Mouse (Mus musculus) lung, postnatal 10 days (tissue): ENCODE results near the gene Shc1.
A peak's percentile ranks its signal among the peaks of the same experiment; 100 is the strongest.

ENCODE experiments used
- DNase-seq: peaks from one replicate; pipeline ENCODE4 v3.0.0; 2021

Shc1 gene

DNA sequence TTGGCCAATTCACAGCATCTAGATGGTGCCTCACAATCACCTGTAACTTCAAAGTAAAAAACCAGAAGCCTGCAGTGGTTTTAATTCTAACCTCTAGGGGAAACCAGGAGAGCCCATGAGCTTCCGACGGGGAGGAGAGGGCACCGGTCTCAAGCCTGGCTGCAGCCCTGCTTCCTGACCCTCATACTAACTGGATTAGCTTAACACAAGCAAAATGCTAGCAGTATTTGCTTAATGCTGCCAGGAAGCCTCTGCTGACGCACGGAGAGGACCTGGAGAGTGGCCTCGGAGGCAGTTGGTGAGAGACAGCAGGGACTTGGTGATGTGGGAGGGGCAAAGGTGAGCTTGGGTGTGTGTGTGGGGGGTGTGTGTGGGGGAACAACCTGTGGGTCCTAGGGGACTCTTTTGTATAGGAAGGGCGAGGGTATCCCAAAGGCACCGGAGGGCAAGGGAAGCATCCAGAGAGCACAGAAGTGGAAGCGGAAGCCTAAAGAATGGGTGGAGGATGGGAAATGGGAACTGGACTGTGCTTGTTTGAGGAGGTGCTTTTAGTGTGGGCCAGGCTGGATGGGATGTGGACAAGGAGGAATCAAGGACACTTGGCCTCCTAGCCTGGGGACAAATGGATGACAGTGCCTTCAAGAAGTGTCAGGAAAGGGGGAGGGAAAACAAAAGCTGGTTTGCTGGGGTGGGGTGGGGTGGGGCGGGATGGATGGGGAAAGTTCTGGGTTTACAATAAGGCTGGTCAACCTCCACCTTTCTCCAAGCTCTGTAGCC is 36.3 kb downstream of the Shc1 start, which contains the start of gene Pmvk:
Gene Pmvk (plus strand): TSS at position 141 of the 777 bp plus-strand sequence.
- DNase-seq = no peak

GRCm38 (mm10) chr3:89455786-89456285 is 37.6 kb downstream of the Shc1 start:
- no peak for DNase-seq

- peak; percentile 82 for DNase-seq
Measured at GRCm38 (mm10) chr3:89456726-89457665, 38.8 kb downstream of the Shc1 start.

- DNase-seq = no peak
Measured at GRCm38 (mm10) chr3:89458372-89458964, 40.2 kb downstream of the Shc1 start.

- DNase-seq = peak; percentile 95
Measured at GRCm38 (mm10) chr3:89458965-89459807, 40.9 kb downstream of the Shc1 start.

DNA sequence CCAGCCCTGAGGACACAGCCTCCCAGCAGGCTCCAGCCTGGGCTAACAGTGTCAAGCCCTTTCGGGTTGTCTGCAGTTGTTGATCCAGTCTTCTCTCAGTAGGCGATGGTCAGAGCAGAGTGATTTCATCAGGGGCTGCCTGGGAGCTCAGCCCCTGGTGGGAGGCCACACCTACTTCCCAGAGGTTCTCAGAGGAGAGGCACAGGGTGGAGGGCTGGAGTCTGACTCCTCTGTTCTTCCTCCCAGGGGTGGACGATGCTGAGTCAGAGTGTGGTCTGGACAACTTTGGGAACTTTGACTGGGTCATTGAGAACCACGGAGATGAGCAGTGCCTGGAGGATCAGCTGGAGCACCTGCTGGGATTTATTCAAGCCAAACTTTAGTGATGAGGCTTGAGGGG is 50.0 kb downstream of the Shc1 start:
- DNase-seq = no peak

- no peak for DNase-seq
Measured at GRCm38 (mm10) chr3:89472280-89472679, 54.0 kb downstream of the Shc1 start.

DNA sequence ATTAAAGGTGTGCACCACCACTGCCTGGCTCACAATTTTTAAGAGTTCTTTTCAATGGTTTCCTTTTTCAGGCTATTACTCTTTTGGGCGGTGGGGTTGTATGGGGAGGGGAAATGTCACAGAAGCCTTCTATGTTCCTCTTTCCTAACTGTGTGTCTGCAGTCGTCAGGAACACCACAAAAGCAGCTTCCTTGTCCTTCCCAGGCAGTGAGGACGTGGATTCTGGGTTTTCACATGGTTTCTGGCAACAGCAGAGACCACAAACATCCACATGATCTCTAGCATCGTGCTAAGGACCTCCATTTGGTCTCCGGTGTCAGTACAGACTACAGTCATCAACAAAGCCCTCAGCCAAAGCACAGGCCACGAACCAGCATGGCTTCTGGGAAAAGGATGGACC is 55.6 kb downstream of the Shc1 start:
- DNase-seq = no peak

DNA sequence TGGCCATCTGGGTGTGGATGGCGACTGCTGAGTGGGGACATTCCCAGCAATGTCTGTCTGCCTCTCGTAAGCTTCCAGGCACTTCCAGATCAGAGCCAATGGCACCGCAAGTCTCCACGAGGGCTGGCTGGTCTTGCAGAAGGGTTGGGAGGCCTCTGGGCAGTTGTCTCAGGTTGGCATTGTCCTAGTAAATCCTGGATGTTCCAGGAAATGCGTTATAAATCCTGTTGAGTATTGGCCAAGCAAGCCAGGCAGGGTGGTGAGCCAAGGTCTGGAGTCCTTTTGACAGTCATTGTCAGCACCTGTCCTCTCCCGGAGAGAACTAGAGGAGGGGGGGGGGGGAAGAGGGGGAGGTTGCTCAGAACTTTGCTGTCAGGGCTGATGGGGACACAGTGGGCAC is 60.8 kb downstream of the Shc1 start:
- no peak for DNase-seq
